Mouse (Mus musculus): Measurements from ENCODE around the gene Txn2. TPM values are rescaled to one million over a fixed set of nuclear protein-coding genes. Genes with fewer than 3 reads are reported as not detected.

The Txn2 gene
- polyA plus RNA-seq, 1 experiment = 420 TPM

DNA sequence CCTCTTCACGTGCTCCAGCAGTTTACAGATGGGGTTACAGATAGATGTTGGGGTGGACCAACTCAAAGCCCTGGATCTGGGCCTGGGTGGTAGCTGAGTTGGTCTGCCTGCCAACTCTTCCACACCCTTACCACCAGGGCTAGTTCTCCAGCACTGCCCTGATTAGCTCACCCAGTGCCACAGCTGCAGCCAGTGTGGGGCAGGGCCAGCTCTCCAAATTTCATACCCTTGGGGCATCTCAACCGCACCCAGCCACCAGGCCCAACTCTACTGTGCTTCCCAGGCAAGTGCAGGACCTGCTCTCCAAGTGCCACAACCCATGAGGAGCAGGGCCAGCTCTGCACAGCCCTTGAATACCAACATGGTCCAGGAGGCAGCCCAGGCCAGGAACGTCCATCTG, 49.0 kb downstream of the Txn2 start:
- TF ChIP-seq GATA1 (IDR thresholded peaks at IDR 0.05; ENCODE audit: low read length) = no peak

DNA sequence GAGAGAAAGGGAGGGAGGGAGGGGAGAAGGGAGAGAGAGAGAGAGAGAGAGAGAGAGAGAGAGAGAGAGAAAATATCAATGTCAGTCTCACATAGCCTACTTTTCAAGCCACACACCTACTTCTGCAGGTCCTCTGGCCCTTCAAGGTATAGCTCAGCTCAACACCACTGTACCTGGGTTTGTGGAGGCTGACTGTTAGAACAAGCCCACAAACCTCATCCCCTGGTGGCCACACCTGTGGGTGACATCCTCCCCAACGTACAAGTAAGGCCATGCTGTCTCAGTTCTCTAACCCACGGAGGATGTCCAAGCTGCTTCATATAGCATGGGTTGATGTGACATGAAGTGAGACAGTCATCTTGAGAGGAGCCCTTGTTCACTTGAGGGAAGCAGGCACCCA, 51.6 kb downstream of the Txn2 start:
- TF ChIP-seq GATA1 (IDR thresholded peaks at IDR 0.05; ENCODE audit: low read length) = no peak

DNA sequence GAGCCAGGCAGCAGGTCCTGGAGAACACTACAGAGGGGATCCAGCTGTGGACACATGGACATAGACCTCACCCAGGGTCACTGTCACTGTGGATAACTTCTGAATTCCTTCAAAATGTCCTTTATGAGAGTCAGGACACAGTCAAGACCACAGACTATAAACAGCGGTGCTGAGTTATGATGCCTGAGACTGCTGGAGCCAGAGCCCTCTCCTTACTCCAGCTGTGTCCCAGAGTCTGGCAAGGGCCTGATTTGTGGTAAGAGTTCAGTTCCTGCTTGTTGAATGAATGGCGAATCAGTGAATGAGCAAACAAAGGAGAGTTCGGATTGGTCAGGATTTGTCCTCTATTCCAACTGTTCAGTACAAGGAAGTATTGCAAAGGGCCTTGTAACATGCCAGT, 52.1 kb downstream of the Txn2 start:
- TF ChIP-seq GATA1 (IDR thresholded peaks at IDR 0.05; ENCODE audit: low read length) = no peak

DNA sequence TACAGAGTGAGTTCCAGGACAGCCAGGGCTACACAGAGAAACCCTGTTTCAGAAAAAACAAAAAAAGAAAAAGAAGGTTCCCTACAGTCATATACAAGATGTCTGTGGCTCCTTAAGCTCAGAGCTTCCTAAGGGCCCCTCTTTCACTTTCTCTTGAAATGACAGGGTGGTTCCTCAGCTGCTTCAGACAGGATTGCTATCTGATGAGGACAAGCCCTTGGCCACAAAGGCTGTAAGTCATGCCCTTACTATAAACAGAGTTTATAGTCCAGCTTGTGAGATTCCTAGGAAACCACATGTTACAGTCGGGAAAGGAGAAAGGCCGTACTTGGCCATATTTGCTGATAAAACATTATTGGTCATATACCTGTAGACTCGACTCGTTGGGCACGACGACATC, 52.9 kb downstream of the Txn2 start:
- TF ChIP-seq GATA1 (IDR thresholded peaks at IDR 0.05; ENCODE audit: low read length) = no peak

DNA sequence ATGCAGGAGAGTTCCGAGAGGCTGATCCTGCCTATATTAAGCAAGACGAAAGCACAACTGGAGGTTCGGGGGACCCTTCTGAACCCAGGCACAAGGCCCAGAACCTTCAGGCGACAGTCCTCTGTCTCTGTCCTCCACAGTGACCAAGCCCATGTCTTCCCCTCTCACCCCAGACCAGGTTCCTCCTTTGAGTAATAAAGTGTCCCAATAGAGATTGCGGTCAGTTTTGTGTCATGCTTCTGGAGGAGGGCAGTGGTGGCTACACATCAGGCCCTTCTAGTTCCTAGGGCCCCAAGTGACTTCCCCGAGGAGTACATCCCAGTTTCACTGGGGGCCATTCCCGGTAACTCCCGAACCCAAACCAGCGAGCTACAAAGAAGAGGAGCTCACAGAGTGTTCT, 54.0 kb downstream of the Txn2 start:
- no peak for TF ChIP-seq GATA1 (IDR thresholded peaks at IDR 0.05; ENCODE audit: low read length)

DNA sequence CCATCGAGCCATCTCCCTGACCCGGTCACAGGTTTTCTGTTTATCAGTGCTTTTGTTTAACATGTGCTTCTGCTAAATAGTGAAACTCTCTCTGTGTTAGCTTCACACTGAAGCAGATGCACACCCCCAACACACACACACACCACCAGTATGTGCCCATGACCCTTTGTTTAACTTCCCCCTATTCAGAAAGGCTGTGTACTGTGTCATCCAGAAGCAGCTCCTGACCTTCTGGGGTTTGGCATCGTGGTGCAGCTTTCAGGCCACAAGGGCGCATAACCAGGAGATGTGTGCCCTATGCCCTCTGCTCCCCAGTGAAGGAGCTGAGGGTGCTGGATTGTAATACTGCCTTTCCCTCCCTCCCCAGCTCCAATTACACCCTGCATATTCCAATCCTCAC, 54.5 kb downstream of the Txn2 start:
- TF ChIP-seq GATA1 (IDR thresholded peaks at IDR 0.05; ENCODE audit: low read length) = no peak

DNA sequence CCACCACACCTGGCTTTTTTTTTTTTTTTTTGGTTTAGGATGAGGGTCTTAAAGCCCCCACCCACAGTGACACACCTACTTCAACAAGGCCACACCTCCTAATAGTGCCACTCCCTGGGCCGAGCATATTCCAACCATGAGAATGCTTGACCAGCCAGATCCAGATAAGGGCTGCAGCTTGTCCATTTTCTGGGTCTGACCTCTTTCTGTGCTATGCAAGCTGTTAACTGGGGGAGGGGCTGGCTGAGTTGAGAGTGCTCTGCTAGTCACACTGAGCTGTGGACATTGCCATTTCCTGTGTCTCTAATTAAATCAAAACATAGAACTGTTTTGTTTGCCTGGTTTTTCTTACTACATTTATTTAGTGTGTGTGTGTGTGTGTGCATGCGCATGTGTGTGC, 55.2 kb downstream of the Txn2 start:
- TF ChIP-seq GATA1 (IDR thresholded peaks at IDR 0.05; ENCODE audit: low read length) = no peak

DNA sequence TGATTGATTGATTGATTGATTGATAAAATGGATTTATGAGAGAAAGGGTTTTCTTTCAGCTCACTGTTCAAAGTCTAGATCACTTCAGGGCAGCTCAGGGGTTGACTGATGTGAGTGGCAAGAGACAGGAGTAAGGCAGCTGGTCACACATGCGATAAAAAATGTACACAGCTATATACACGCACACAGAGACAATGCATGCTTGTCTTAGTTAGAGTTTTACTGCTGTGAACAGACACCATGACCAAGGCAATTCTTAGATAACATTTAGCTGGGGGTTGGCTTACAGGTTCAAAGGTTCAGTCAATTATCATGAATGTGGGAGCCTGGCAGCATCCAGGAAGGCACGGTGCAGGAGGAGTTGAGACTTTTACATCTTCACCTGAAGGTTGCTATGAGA, 55.8 kb downstream of the Txn2 start:
- no peak for TF ChIP-seq GATA1 (IDR thresholded peaks at IDR 0.05; ENCODE audit: low read length)

DNA sequence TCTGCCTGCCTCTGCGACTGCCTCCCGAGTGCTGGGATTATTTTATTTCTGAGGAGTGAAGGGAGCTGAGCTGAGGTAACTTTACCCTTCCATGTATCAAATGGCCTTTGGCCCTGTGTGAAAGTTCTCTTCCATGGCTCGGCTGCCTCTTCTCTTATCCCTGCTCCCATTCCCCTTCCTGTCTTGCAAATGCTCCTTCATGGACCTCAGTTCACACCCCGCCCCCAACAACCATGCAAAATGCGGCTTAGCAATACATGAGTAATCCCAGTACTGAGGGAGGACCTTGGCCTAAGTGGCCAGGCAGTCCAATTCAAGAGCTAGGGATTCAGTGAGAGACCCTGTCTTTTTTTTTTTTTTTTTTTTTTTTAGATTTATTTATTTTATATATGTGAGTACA, 60.5 kb downstream of the Txn2 start:
- no peak for TF ChIP-seq GATA1 (IDR thresholded peaks at IDR 0.05; ENCODE audit: low read length)

DNA sequence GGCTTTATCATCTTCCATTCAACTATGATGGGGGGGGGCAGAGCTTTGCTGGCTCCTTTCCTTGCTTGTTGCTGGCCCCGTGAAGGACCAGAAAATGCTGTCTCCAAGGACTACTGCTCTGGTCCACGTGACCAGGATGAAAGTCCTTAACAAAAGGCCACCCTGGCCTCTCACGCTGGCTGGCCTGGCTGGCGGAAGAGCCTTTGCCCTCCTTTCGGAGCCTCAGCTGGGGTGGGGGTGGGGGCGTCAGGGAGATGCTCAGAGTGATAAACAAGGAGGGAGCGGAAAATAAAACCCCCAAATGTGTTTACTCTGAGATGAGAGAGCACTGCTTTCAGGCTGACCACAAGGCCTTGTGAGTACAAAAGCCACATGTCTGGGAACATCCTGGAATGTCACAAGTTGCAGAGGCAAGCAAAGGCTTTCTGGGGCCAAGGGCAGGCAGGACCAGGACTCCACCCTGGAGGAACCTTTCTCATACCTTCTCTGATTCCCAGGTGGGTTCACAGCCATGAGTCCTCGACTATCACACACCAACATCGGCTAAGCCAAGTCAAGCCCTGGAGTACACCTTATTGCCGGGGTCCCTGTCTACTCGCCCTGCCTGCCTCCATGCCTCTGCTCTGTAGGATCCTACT, 62.1 kb downstream of the Txn2 start:
- TF ChIP-seq GATA1 (IDR thresholded peaks at IDR 0.05; ENCODE audit: low read length) = no peak

Other genes starting within 250 kb of the Txn2 start
- not detected in 2 replicates for gene Apol7e, start 230.1 kb downstream of the Txn2 start, polyA plus RNA-seq (2012)
- not detected in 2 replicates for gene Apol9b, start 200.0 kb downstream of the Txn2 start, polyA plus RNA-seq (2012)
- gene Apol8, start 172.0 kb downstream of the Txn2 start, polyA plus RNA-seq (2012) = not detected in 2 replicates
- gene Myh9, start 86.8 kb downstream of the Txn2 start, polyA plus RNA-seq (2012) = 158 and 187 TPM in 2 replicates
- gene Foxred2, start 27.7 kb upstream of the Txn2 start, polyA plus RNA-seq (2012) = not detected in 2 replicates
- 47.4 and 77.0 TPM in 2 replicates for gene Eif3d, start 41.8 kb upstream of the Txn2 start, polyA plus RNA-seq (2012)
- gene Cacng2, start 191.0 kb upstream of the Txn2 start, polyA plus RNA-seq (2012) = not detected in 2 replicates
- 126 and 153 TPM in 2 replicates for gene Ift27, start 245.1 kb upstream of the Txn2 start, polyA plus RNA-seq (2012)

All from G1E-ER4 (cell line).